Mouse (Mus musculus) ES-Bruce4 (cell line): ENCODE results near the gene Gm28305. TPM values are rescaled to one million over a fixed set of nuclear protein-coding genes. Genes with fewer than 3 reads are reported as not detected.

Source experiments
- H3K27ac ChIP-seq: 2 replicates; pipeline ENCODE4 v1.5.1; 2012; ENCODE audit warnings: low read length, inconsistent platforms; ENCODE audit not compliant: insufficient read depth
- H3K27me3 ChIP-seq: 2 replicates; pipeline ENCODE4 v1.6.1; 2012; ENCODE audit warnings: mild to moderate bottlenecking, low read length, inconsistent platforms; ENCODE audit not compliant: control insufficient read depth, poor library complexity, insufficient read depth, severe bottlenecking
- H3K36me3 ChIP-seq: 2 replicates; pipeline ENCODE4 v1.6.1; 2012; ENCODE audit warnings: inconsistent platforms, mild to moderate bottlenecking, low read length, moderate library complexity; ENCODE audit not compliant: control insufficient read depth, poor library complexity, insufficient read depth, severe bottlenecking
- H3K4me1 ChIP-seq: one replicate; pipeline ENCODE4 v1.8.1; 2011; ENCODE audit warnings: low read length; ENCODE audit not compliant: control insufficient read depth, insufficient read depth
- H3K4me3 ChIP-seq: 2 replicates; pipeline ENCODE4 v1.5.1; 2011; ENCODE audit warnings: low read depth, mild to moderate bottlenecking, low read length
- H3K9ac ChIP-seq: 2 replicates; pipeline ENCODE4 v1.6.1; 2012; ENCODE audit warnings: low read depth, mild to moderate bottlenecking, inconsistent platforms; ENCODE audit not compliant: poor library complexity, severe bottlenecking
- H3K9me3 ChIP-seq: replicated peaks from 2 replicates; pipeline ENCODE4 v1.6.1; 2012; ENCODE audit warnings: mild to moderate bottlenecking, low read length, inconsistent platforms; ENCODE audit not compliant: control insufficient read depth, poor library complexity, insufficient read depth, severe bottlenecking
- CTCF ChIP-seq: IDR thresholded peaks from one replicate; pipeline ENCODE4 v1.8.1; 2011; ENCODE audit warnings: low read depth, low read length
- EP300 ChIP-seq: IDR thresholded peaks from 2 replicates; pipeline ENCODE4 v1.6.1; 2011; ENCODE audit warnings: low read depth, low read length; ENCODE audit not compliant: insufficient read depth
- POLR2A ChIP-seq: IDR thresholded peaks from one replicate; pipeline ENCODE4 v1.8.1; 2011; ENCODE audit warnings: low read length; ENCODE audit not compliant: insufficient read depth
- polyA plus RNA-seq: library from polyadenylated mRNA; stranded (reverse); fragments of >200 nt; gene quantifications from 2 replicates; pipeline ENCODE4 v1.2.4, GENCODE M21; 2011; ENCODE audit warnings: low read depth; ENCODE audit not compliant: missing spikeins, insufficient read depth, insufficient read length

Gene Gm28305
- polyA plus RNA-seq, 1 experiment, result not detected

DNA sequence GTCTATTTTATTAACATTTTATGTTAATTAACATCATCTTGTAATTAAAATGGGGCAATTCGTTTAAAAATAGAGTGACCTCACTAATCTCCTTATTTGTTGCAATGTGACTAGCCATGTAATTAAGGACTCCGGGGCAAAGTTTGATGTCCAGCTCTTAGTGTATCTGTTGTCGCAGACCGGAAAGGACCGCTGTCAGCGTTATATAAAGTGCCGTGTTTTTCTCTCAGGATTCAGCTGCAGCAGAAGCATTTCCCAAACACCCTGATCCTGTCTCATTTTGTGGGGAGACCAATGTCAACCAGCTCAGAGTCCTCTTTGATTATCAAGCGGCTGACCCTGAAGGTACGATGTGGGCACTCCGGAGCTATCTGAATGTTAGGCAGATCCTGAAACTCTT is 19.4 kb upstream of the Gm28305 start:
- H3K4me3 ChIP-seq, result no peak overlapping the region
- H3K9me3 ChIP-seq, result no peaks in the 10 kb centered on the region
- no peak overlapping the region for H3K9ac ChIP-seq
- H3K36me3 ChIP-seq, result no peaks in the 10 kb centered on the region
- H3K4me1 ChIP-seq, result no peaks in the 10 kb centered on the region
- TF ChIP-seq EP300 (no peak), CTCF (no peak)
- H3K27me3 ChIP-seq, result no peaks in the 10 kb centered on the region
- no peak overlapping the region for H3K27ac ChIP-seq

DNA sequence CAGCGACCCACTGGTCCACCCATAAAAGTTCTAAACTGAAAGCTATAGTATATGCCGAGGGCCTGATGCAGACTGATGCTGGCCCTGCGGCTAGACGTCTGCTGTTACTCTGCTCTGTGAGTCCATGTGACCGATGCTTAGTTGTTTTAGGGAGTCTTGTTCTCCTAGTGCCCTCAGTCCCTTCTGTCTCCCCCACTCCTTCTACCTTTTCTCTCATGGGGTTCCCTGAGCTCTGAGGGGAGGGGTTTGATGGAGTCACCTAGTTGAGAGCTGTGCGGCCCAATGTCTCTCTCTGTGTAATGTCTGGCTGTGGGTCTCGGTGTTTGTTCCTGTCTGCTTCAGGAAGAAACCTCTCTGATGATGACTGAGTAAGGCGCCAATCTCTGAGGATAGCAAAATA is 13.3 kb upstream of the Gm28305 start:
- Histone ChIP-seq H3K27me3 (no peaks in the 10 kb centered on the region), H3K4me1 (no peaks in the 10 kb centered on the region), H3K9ac (no peak overlapping the region), H3K36me3 (no peaks in the 10 kb centered on the region), H3K9me3 (no peaks in the 10 kb centered on the region), H3K27ac (no peak overlapping the region), H3K4me3 (no peak overlapping the region)
- TF ChIP-seq CTCF (no peak), POLR2A (no peak), EP300 (no peak)

DNA sequence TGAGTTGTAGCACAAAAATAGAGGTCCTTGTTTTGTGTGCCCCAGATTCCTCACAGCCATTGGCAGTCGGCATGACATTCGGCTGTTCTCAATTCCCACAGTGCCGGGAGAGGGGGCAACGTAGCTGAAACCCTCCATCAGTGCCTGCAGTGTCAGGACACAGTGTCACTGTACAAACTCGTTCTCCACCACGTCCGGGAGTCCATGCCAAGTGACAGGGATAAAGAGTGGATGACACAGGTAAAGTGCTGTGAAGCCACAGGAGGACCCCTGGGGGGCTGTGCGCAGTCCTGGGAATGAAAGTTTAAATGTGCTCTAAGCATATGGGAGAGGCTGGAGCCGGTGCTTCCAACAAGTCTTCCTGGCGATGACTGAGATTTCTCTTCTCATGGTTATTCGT is 10.6 kb upstream of the Gm28305 start:
- TF ChIP-seq POLR2A (no peak), EP300 (no peak), CTCF (no peak)
- H3K9ac ChIP-seq, result no peak overlapping the region
- H3K4me1 ChIP-seq, result no peaks in the 10 kb centered on the region

DNA sequence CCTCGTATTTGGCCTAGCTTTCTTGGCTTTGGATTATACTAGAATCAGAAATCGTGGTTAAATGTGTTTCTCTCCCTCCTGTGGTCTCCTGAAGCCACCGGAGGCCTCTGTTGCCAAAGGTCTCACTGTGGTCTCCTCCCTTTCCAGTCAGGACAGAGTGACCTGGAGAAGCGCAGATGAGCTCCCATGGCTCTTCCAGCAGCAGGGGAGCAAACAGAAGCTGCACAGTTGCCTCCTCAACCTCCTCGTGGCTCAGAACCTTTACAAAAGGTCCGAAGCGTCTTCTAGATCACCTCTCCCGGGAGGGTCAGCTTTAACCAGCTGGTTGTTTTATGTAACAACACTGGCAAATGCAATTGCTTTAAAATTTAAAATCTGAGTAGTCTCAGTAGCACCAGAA is 6.2 kb upstream of the Gm28305 start:
- H3K27ac ChIP-seq, result no peak overlapping the region
- H3K27me3 ChIP-seq, result no peaks in the 10 kb centered on the region
- no peaks in the 10 kb centered on the region for H3K36me3 ChIP-seq
- no peak for TF ChIP-seq CTCF
- no peak for TF ChIP-seq EP300
- TF ChIP-seq POLR2A, result no peak
- H3K4me1 ChIP-seq, result no peaks in the 10 kb centered on the region
- H3K4me3 ChIP-seq, result no peak overlapping the region
- no peak overlapping the region for H3K9ac ChIP-seq
- H3K9me3 ChIP-seq, result no peaks in the 10 kb centered on the region

More for the DNA sequence above, 10.6 kb upstream of the Gm28305 start:
- Histone ChIP-seq H3K27ac (no peak overlapping the region), H3K4me3 (no peak overlapping the region), H3K27me3 (no peaks in the 10 kb centered on the region), H3K36me3 (no peaks in the 10 kb centered on the region), H3K9me3 (no peaks in the 10 kb centered on the region)

DNA sequence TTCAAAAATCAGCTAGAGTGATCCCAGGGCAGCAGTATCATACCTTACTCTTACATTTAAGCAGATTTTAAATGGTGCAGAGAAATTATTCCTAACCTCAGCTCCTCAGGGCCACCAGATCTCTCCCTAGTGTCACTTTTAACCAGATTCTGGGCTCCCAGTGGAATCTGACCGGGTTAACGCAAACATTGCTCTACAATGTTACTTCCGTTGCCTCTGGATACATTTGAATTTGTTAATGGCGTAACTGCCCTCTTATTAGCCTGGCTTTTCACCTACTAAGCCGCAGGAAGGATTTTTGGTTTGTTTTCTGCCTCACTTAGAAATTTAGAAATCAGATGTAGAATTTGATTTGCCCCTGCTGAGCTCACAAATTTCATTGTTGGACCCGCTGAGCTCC is 5.7 kb upstream of the Gm28305 start:
- Histone ChIP-seq H3K27ac (no peak overlapping the region), H3K4me1 (no peaks in the 10 kb centered on the region), H3K9me3 (no peaks in the 10 kb centered on the region), H3K27me3 (no peaks in the 10 kb centered on the region), H3K36me3 (no peaks in the 10 kb centered on the region), H3K9ac (no peak overlapping the region), H3K4me3 (no peak overlapping the region)
- TF ChIP-seq EP300, result no peak
- no peak for TF ChIP-seq CTCF
- TF ChIP-seq POLR2A, result no peak

DNA sequence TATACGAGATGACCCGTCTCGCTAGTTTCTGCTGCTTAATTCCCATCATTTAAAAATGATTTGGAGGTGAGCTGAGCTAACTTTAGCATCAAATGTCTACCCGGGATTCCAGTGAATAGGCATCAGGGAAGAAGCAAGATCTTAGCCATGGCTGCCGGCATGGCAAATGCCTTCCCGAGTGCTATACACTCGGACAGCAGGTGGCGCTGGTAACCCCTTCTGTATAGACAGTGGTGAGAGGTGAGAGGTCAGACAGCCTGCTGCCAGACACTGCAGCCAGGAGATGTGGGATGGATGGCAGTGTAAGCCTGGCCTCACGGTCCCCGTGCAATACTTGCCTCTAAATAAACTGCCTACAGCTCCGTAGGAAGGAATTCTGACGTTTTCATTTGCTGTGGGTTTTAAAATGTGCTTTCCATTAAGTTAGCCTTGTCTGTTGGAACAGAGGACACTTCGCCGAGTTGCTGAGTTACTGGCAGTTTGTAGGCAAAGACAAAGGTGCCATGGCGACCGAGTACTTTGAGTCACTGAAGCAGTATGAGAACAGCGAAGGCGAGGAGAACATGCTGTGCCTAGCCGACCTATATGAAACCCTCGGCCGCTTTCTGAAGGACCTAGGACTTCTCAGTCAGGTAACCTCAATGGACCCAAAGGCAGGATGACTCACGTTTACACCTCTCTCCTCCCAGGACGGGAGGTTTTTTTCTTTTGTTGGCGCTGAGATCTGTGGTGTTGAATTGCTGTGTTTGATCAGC is 5.0 kb upstream of the Gm28305 start:
- Histone ChIP-seq H3K4me3 (0 out of 2 replicates have a peak overlapping the region, but pooled peaks have one; percentile 1), H3K36me3 (no peaks in the 10 kb centered on the region), H3K27ac (no peak overlapping the region), H3K27me3 (no peaks in the 10 kb centered on the region), H3K9me3 (no peaks in the 10 kb centered on the region), H3K4me1 (no peaks in the 10 kb centered on the region), H3K9ac (peak overlapping the region; percentile 20)
- TF ChIP-seq CTCF, result peak; percentile 92
- TF ChIP-seq EP300, result no peak
